Mouse (Mus musculus): ENCODE data around the gene Apol7a. TPM values are rescaled to one million over a fixed set of nuclear protein-coding genes. Genes with fewer than 3 reads are reported as not detected.

Apol7a gene
- total and polyA plus RNA-seq, 2 experiments: 93.2 to 121 TPM

DNA sequence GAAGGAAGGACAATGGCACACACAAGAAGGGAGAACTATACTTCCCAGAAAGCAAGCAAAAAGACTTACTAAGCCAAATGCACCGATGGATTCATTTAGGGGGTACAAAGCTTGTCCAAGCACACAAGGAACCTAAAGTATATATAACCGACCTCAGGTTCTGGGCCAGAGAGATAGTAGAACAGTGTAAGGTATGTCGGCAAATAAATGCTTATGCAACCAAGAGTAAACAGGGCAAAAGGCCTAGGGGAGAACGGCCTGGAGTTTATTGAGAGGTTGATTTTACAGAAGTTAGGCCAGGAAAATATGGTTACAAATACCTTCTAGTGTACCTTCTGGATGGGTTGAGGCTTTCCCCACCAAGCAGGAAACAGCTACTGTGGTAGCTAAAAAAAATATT is 21.5 kb downstream of the Apol7a start:
- H3K36me3 ChIP-seq (ENCODE audit: control insufficient read depth, insufficient read depth, low read length): no peaks in the 10 kb centered on the region
- H3K4me3 ChIP-seq (ENCODE audit: insufficient read depth, low read depth, low read length): no peak overlapping the region
- peaks cover 20% of the 10 kb centered on the region for H3K4me1 ChIP-seq (ENCODE audit: control insufficient read depth, insufficient read depth, low read length)
- peak overlapping the region; percentile 98 for H3K27ac ChIP-seq (replicated peaks; ENCODE audit: insufficient read depth, low read depth, low read length)
- DNase-seq (ENCODE audit: extremely low read depth, low read depth, low spot score): peak; percentile 95
- WGBS: 25% methylated on average over 4 of the region's 4 CpGs
- H3K9ac ChIP-seq (ENCODE audit: low read depth, low read length): no peak overlapping the region; the same call in 1 of the 2 replicates
- H3K27me3 ChIP-seq (ENCODE audit: control insufficient read depth, insufficient read depth, low read length): no peaks in the 10 kb centered on the region
- H3K79me2 ChIP-seq (ENCODE audit: control insufficient read depth, insufficient read depth, low read length): peaks cover 6% of the 10 kb centered on the region; the same call in 1 of the 2 replicates
- TF ChIP-seq POLR2A (IDR thresholded peaks at IDR 0.05; ENCODE audit: extremely low read depth, insufficient read depth, low read length) (no peak), CTCF (IDR thresholded peaks at IDR 0.05; ENCODE audit: low read depth, low read length) (no peak)

DNA sequence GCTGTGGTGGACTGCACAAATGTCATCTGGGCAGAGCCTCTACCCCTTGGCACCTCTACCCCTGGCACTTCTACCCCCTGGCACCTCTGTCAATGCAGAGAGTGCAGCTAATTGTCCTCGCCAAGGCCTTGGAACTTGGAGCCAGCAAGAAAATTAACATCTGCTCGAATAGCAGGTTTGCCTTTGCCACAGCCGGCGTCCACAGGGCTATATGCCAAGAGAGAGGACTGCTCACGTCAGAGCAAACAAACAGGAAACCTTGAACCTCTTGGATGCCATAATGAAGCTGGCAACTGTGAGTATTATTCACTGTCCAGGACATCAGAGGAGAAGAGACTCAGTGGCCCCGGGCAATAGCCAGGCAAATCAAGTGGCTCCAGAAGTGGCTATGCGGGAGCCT is 22.0 kb downstream of the Apol7a start:
- Histone ChIP-seq H3K36me3 (ENCODE audit: control insufficient read depth, insufficient read depth, low read length) (no peaks in the 10 kb centered on the region), H3K9ac (ENCODE audit: low read depth, low read length) (peak overlapping the region; percentile 5; the same call in 1 of the 2 replicates), H3K79me2 (ENCODE audit: control insufficient read depth, insufficient read depth, low read length) (peaks cover 6% of the 10 kb centered on the region; the same call in 1 of the 2 replicates), H3K4me3 (ENCODE audit: insufficient read depth, low read depth, low read length) (no peak overlapping the region), H3K4me1 (ENCODE audit: control insufficient read depth, insufficient read depth, low read length) (peaks cover 20% of the 10 kb centered on the region), H3K27me3 (ENCODE audit: control insufficient read depth, insufficient read depth, low read length) (no peaks in the 10 kb centered on the region), H3K27ac (replicated peaks; ENCODE audit: insufficient read depth, low read depth, low read length) (peak overlapping the region; percentile 96)
- DNase-seq (ENCODE audit: extremely low read depth, low read depth, low spot score): peak; percentile 100
- TF ChIP-seq CTCF (IDR thresholded peaks at IDR 0.05; ENCODE audit: low read depth, low read length) (no peak), POLR2A (IDR thresholded peaks at IDR 0.05; ENCODE audit: extremely low read depth, insufficient read depth, low read length) (no peak)
- 19% methylated on average over 7 of the region's 7 CpGs for WGBS

DNA sequence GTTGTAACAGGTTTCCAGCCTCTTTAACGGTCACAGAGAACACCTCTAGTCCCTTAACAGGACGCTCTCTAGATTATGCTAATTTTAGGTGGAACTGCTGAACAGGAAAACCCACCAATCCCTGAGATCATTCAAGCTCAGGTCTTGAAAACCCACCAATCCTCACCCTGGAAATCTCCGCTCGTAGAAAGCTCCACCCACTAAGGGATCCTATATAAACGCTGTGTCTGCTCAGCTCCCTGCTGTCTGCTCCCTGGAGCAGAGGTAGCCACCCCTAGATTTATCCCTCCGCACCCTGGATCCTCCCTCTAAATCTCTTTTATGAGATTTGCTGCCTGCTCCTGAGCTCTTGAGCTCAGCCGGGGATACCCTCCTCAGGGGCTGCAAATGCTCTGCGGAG is 28.3 kb downstream of the Apol7a start:
- Histone ChIP-seq H3K4me3 (ENCODE audit: insufficient read depth, low read depth, low read length) (no peak overlapping the region), H3K27me3 (ENCODE audit: control insufficient read depth, insufficient read depth, low read length) (no peaks in the 10 kb centered on the region), H3K27ac (replicated peaks; ENCODE audit: insufficient read depth, low read depth, low read length) (no peak overlapping the region), H3K36me3 (ENCODE audit: control insufficient read depth, insufficient read depth, low read length) (no peaks in the 10 kb centered on the region), H3K4me1 (ENCODE audit: control insufficient read depth, insufficient read depth, low read length) (peaks cover 14% of the 10 kb centered on the region), H3K79me2 (ENCODE audit: control insufficient read depth, insufficient read depth, low read length) (no peaks in the 10 kb centered on the region), H3K9ac (ENCODE audit: low read depth, low read length) (no peak overlapping the region)
- WGBS: 97% methylated on average over 8 of the region's 8 CpGs
- no peak for TF ChIP-seq CTCF (IDR thresholded peaks at IDR 0.05; ENCODE audit: low read depth, low read length)
- no peak for TF ChIP-seq POLR2A (IDR thresholded peaks at IDR 0.05; ENCODE audit: extremely low read depth, insufficient read depth, low read length)
- DNase-seq (ENCODE audit: extremely low read depth, low read depth, low spot score): no peak

DNA sequence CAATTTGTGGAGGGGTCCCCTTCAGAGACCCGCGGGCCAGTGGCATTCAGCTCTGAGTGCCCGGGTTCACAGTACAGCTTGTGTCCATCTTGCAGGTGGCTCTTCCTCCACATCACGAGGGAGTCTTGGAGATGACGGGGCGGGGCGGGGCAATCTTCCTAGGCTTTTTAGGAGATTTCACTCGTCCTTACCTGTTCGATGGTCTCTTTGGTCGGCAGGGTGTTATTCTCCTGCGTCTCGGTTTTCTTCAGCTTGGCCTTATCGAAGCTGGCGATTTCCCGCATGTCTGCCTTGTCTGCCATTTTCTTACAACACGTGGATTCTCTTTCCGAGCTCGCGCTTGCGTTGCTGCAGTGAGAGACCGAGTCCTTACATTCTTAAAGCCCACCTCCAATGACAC is 28.9 kb downstream of the Apol7a start:
- no peaks in the 10 kb centered on the region for H3K27me3 ChIP-seq (ENCODE audit: control insufficient read depth, insufficient read depth, low read length)
- 96% methylated on average over 21 of the region's 21 CpGs for WGBS
- no peak overlapping the region for H3K9ac ChIP-seq (ENCODE audit: low read depth, low read length)
- H3K36me3 ChIP-seq (ENCODE audit: control insufficient read depth, insufficient read depth, low read length): no peaks in the 10 kb centered on the region
- no peak overlapping the region for H3K27ac ChIP-seq (replicated peaks; ENCODE audit: insufficient read depth, low read depth, low read length)
- TF ChIP-seq CTCF (IDR thresholded peaks at IDR 0.05; ENCODE audit: low read depth, low read length): no peak
- no peak for TF ChIP-seq POLR2A (IDR thresholded peaks at IDR 0.05; ENCODE audit: extremely low read depth, insufficient read depth, low read length)
- no peak for DNase-seq (ENCODE audit: extremely low read depth, low read depth, low spot score)
- no peaks in the 10 kb centered on the region for H3K79me2 ChIP-seq (ENCODE audit: control insufficient read depth, insufficient read depth, low read length)
- no peak overlapping the region for H3K4me3 ChIP-seq (ENCODE audit: insufficient read depth, low read depth, low read length)
- H3K4me1 ChIP-seq (ENCODE audit: control insufficient read depth, insufficient read depth, low read length): peaks cover 12% of the 10 kb centered on the region

DNA sequence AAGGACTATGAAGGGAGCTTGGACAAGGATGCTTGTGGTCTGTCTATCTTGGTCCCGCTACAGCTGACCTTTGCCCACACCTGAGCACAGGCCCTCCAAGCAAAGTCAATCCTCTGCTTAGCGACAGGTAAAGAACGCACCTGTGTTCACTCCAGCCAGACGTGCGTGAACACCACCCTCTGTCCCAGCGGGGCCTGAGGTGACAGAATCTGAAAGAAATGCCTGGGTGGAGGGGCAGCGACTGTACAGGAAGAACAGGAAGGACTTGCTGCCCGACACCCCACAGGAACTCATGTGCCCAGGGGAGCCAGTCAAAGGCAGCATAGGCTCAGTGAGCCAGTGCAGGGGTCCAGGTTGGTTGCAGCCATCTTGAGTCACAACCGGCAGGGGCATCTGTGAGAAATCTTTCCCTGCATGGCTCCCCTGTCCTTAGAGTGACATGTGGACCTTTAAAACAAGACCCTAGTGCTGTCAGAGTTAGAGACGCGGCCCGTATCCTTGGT is 30.0 kb downstream of the Apol7a start:
- H3K9ac ChIP-seq (ENCODE audit: low read depth, low read length): no peak overlapping the region
- no peak for TF ChIP-seq CTCF (IDR thresholded peaks at IDR 0.05; ENCODE audit: low read depth, low read length)
- no peak for TF ChIP-seq POLR2A (IDR thresholded peaks at IDR 0.05; ENCODE audit: extremely low read depth, insufficient read depth, low read length)

DNA sequence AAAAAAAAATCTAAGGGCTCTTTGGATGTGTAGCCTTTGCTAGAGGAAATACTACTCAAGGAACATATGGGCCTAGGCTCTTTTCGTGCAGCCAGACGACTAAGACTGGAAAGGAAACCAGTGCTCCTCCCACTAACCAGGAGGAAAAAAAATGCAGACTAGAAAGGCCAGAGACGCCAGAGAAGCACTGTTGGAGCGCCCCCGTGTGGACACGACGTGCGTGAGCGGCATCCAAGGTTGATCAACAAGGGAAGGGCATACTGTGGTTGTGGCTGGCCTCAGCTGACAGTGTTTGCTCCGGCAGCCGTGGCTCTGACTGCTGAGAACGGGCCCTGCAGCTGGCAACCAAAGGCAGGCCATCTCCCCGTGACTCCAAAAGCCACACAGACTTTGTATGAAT is 30.8 kb downstream of the Apol7a start:
- DNase-seq (ENCODE audit: extremely low read depth, low read depth, low spot score): peak; percentile 83
- TF ChIP-seq CTCF (IDR thresholded peaks at IDR 0.05; ENCODE audit: low read depth, low read length): peak; percentile 98
- no peak for TF ChIP-seq POLR2A (IDR thresholded peaks at IDR 0.05; ENCODE audit: extremely low read depth, insufficient read depth, low read length)
- H3K27ac ChIP-seq (replicated peaks; ENCODE audit: insufficient read depth, low read depth, low read length): peak overlapping the region; percentile 75
- under 1% methylated on average over 13 of the region's 13 CpGs for WGBS
- peaks cover 12% of the 10 kb centered on the region for H3K4me1 ChIP-seq (ENCODE audit: control insufficient read depth, insufficient read depth, low read length)
- no peaks in the 10 kb centered on the region for H3K27me3 ChIP-seq (ENCODE audit: control insufficient read depth, insufficient read depth, low read length)
- peak overlapping the region; percentile 16; the same call in 1 of the 2 replicates for H3K4me3 ChIP-seq (ENCODE audit: insufficient read depth, low read depth, low read length)
- no peaks in the 10 kb centered on the region for H3K36me3 ChIP-seq (ENCODE audit: control insufficient read depth, insufficient read depth, low read length)
- peak overlapping the region; percentile 73 for H3K9ac ChIP-seq (ENCODE audit: low read depth, low read length)
- no peaks in the 10 kb centered on the region for H3K79me2 ChIP-seq (ENCODE audit: control insufficient read depth, insufficient read depth, low read length)

More for the DNA sequence above, 30.0 kb downstream of the Apol7a start:
- no peaks in the 10 kb centered on the region for H3K27me3 ChIP-seq (ENCODE audit: control insufficient read depth, insufficient read depth, low read length)
- 86% methylated on average over 12 of the region's 12 CpGs for WGBS
- no peak overlapping the region for H3K27ac ChIP-seq (replicated peaks; ENCODE audit: insufficient read depth, low read depth, low read length)
- no peaks in the 10 kb centered on the region for H3K36me3 ChIP-seq (ENCODE audit: control insufficient read depth, insufficient read depth, low read length)
- peaks cover 12% of the 10 kb centered on the region for H3K4me1 ChIP-seq (ENCODE audit: control insufficient read depth, insufficient read depth, low read length)
- no peak overlapping the region for H3K4me3 ChIP-seq (ENCODE audit: insufficient read depth, low read depth, low read length)
- no peaks in the 10 kb centered on the region for H3K79me2 ChIP-seq (ENCODE audit: control insufficient read depth, insufficient read depth, low read length)
- no peak for DNase-seq (ENCODE audit: extremely low read depth, low read depth, low spot score)
